Mouse (Mus musculus): ENCODE results near the gene Ssbp1. TPM values are rescaled to one million over a fixed set of nuclear protein-coding genes. Genes with fewer than 3 reads are reported as not detected.

Gene Ssbp1
- polyA plus RNA-seq (2015; fragmentation: Nextera tagmentation; extraction: Ambion mirVana), result 130 and 131 TPM in 2 replicates

DNA sequence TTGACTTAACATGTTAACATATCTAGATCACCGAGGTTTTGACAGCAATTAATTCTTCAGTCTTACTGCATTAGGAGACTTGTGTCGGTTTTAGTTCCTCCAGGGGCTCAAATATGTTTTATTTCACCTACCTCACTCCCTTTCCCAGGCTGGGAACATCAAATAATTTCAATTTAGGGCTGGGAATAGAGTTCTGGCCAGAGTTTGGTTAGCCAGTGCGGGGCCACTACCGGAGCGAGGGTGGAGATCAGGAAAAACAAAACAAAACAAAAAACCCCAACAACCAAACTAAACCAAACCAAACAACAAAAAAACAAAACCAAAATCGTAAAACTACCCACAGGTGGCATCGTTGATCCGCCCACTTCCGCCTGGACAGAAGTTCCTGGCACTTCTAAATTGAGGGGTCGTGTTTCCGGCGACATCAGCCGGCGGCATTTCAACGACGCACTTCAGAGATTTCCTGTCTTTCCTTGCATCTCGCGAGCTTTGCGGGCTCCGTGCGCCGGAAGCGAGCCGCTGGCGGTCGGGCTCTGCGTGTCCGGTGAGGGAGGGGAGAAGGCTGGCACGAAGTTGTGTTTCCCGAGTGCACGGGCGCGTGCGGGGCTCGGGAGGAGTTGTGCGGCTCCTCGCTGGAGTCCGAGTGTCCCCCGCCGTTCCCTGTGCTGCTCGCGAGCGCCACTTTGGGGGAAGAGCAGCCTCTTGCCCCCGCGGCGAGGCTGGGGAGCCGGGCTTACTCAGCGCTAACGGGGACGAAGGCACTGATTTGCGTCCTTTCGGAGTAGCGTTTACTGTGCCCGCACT, at the start of gene Ssbp1:
Ssbp1 (plus strand) TSS at position 437 of the 804 bp plus-strand sequence.
- Histone ChIP-seq H3K36me3 (peaks cover 27% of the 10 kb centered on the region), H3K9ac (peak within 1 kb of the TSS; percentile 84), H3K4me1 (peaks cover 8% of the 10 kb centered on the region), H3K4me2 (peak within 1 kb of the TSS; percentile 60), H3K27me3 (no peaks in the 10 kb centered on the region), H3K4me3 (peak within 1 kb of the TSS; percentile 82), H3K27ac (peak within 1 kb of the TSS; percentile 98), H3K9me3 (no peaks in the 10 kb centered on the region)
- ATAC-seq (ENCODE audit: insufficient number of reproducible peaks, low FRiP score, low TSS enrichment, low read depth), result peak; percentile 91
- WGBS, result under 1% methylated on average over 54 of the region's 54 CpGs

GRCm38 (mm10) chr6:40423013-40423412, 48.1 kb upstream of the Ssbp1 start:
- Histone ChIP-seq H3K9me3 (no peaks in the 10 kb centered on the region), H3K9ac (no peak overlapping the region), H3K4me1 (no peaks in the 10 kb centered on the region), H3K4me3 (no peak overlapping the region), H3K36me3 (no peaks in the 10 kb centered on the region), H3K4me2 (no peak overlapping the region), H3K27ac (no peak overlapping the region), H3K27me3 (no peaks in the 10 kb centered on the region)
- WGBS, result 79% methylated on average over 1 of the region's 1 CpGs
- no peak for ATAC-seq (ENCODE audit: insufficient number of reproducible peaks, low FRiP score, low TSS enrichment, low read depth)

DNA sequence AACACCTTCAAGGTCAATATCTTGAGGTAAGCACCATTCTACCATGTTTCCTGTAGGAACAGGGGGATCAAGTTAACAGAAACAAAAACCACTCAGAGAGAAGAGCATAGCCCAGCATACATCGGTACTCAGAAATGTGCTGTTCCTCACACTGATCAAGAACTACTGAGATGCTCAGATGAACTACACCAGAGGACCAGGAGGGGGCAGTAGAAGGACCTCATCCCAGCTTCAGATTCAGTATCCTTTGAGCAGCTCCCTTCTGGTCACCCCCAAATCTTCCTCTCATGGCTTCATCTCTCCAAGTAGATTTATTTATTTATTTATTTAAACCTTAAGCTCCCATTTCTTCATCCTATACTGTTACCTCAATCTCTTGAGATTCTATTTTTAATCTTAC, 47.4 kb upstream of the Ssbp1 start:
- Histone ChIP-seq H3K4me3 (no peak overlapping the region), H3K27ac (no peak overlapping the region), H3K36me3 (no peaks in the 10 kb centered on the region), H3K9ac (no peak overlapping the region), H3K4me1 (no peaks in the 10 kb centered on the region), H3K9me3 (no peaks in the 10 kb centered on the region), H3K27me3 (no peaks in the 10 kb centered on the region), H3K4me2 (no peak overlapping the region)
- WGBS, result 59% methylated on average over 1 of the region's 1 CpGs
- ATAC-seq (ENCODE audit: insufficient number of reproducible peaks, low FRiP score, low TSS enrichment, low read depth), result no peak

- WGBS, result 86% methylated on average over 7 of the region's 7 CpGs
- 0 out of 2 replicates have a peak, but pooled peaks cover 6% of the 10 kb centered on the region for H3K4me1 ChIP-seq
- ATAC-seq (ENCODE audit: insufficient number of reproducible peaks, low FRiP score, low TSS enrichment, low read depth), result no peak
Observed at GRCm38 (mm10) chr6:40427441-40427840, 43.7 kb upstream of the Ssbp1 start.

DNA sequence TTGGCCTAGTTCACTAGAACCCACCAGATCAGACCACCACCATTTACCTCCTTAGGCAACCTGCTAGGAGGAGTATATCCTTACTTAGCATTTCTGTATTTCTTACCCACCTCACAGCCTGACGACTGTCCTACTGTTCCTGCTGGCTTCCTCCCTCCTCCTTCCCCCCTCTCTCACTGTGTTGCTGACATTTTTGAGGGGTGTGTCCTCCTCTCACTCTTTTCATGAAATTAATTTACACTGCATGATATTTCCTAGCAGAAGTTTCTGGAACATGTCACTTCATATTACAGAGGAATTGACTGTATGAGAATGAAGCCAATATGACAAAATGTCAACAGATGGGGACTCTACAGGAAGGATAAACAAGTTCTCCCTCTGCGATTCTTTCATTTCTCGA, 42.5 kb upstream of the Ssbp1 start:
- WGBS, result 75% methylated on average over 3 of the region's 3 CpGs
- Histone ChIP-seq H3K4me3 (no peak overlapping the region), H3K9me3 (no peaks in the 10 kb centered on the region), H3K36me3 (no peaks in the 10 kb centered on the region), H3K27me3 (no peaks in the 10 kb centered on the region), H3K9ac (no peak overlapping the region), H3K4me1 (0 out of 2 replicates have a peak, but pooled peaks cover 6% of the 10 kb centered on the region), H3K4me2 (no peak overlapping the region), H3K27ac (no peak overlapping the region)
- no peak for ATAC-seq (ENCODE audit: insufficient number of reproducible peaks, low FRiP score, low TSS enrichment, low read depth)

More at GRCm38 (mm10) chr6:40427441-40427840, 43.7 kb upstream of the Ssbp1 start:
- Histone ChIP-seq H3K4me3 (no peak overlapping the region), H3K9ac (no peak overlapping the region), H3K4me2 (no peak overlapping the region), H3K9me3 (no peaks in the 10 kb centered on the region), H3K27ac (no peak overlapping the region), H3K36me3 (no peaks in the 10 kb centered on the region), H3K27me3 (no peaks in the 10 kb centered on the region)

GRCm38 (mm10) chr6:40429521-40429931, 41.6 kb upstream of the Ssbp1 start:
- Histone ChIP-seq H3K4me2 (no peak overlapping the region), H3K36me3 (no peaks in the 10 kb centered on the region), H3K9ac (no peak overlapping the region), H3K9me3 (no peaks in the 10 kb centered on the region), H3K4me1 (peaks cover 8% of the 10 kb centered on the region; the same call in 1 of the 2 replicates), H3K4me3 (no peak overlapping the region), H3K27me3 (no peaks in the 10 kb centered on the region), H3K27ac (no peak overlapping the region)
- WGBS, result 82% methylated on average over 4 of the region's 4 CpGs
- no peak for ATAC-seq (ENCODE audit: insufficient number of reproducible peaks, low FRiP score, low TSS enrichment, low read depth)

GRCm38 (mm10) chr6:40430251-40430650, 40.9 kb upstream of the Ssbp1 start:
- H3K27me3 ChIP-seq, result no peaks in the 10 kb centered on the region
- no peak for ATAC-seq (ENCODE audit: insufficient number of reproducible peaks, low FRiP score, low TSS enrichment, low read depth)
- H3K4me2 ChIP-seq, result no peak overlapping the region
- H3K9ac ChIP-seq, result no peak overlapping the region
- no peaks in the 10 kb centered on the region for H3K9me3 ChIP-seq
- H3K4me3 ChIP-seq, result no peak overlapping the region
- peaks cover 14% of the 10 kb centered on the region for H3K4me1 ChIP-seq
- no peak overlapping the region for H3K27ac ChIP-seq
- no peaks in the 10 kb centered on the region for H3K36me3 ChIP-seq
- 91% methylated on average over 3 of the region's 3 CpGs for WGBS

DNA sequence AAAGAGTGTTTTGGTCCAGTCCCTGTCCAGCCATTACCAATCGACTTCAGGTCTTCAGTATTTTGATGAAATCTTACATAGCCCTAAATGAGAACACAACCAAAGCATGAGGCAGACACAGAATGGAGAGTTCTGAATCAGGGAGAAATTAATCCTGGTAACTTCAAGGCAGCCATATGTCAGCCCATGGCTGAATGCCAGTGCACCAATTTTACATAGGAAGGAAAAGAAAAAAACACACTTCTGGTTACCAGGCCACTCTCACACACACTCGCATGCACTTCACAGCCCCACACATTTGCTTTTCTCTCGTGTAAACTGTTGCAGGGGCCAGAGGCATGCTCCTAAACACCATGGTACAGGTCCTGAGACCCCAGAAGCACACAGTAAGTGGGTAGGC, 40.3 kb upstream of the Ssbp1 start:
- Histone ChIP-seq H3K9me3 (no peaks in the 10 kb centered on the region), H3K27ac (no peak overlapping the region), H3K4me1 (peaks cover 14% of the 10 kb centered on the region), H3K4me3 (no peak overlapping the region), H3K4me2 (no peak overlapping the region), H3K9ac (no peak overlapping the region), H3K36me3 (no peaks in the 10 kb centered on the region), H3K27me3 (no peaks in the 10 kb centered on the region)
- 61% methylated on average over 3 of the region's 3 CpGs for WGBS
- no peak for ATAC-seq (ENCODE audit: insufficient number of reproducible peaks, low FRiP score, low TSS enrichment, low read depth)

DNA sequence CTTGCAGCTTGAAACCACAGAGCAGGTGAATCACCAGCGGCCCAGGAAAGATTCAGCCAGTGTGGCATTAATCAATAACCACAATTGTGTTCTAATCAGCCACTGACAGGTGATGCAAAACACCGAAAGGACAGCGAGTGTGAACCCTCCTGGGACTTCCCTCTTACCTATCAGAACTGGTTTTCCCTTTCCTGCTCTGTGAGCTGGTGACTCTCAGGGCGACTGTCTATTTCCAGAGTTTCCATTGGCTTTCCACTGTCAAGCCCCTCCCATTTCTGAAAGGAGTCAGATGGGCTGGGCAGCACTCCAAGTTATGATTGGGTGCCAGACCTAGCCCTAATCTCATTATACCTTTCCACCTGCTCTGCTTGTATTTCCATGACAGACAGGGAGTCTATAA, 39.8 kb upstream of the Ssbp1 start:
- H3K4me3 ChIP-seq, result no peak overlapping the region
- 62% methylated on average over 4 of the region's 4 CpGs for WGBS
- no peak for ATAC-seq (ENCODE audit: insufficient number of reproducible peaks, low FRiP score, low TSS enrichment, low read depth)

GRCm38 (mm10) chr6:40431812-40432211, 39.3 kb upstream of the Ssbp1 start:
- H3K27me3 ChIP-seq, result no peaks in the 10 kb centered on the region
- H3K4me2 ChIP-seq, result no peak overlapping the region
- H3K9ac ChIP-seq, result no peak overlapping the region
- no peak overlapping the region for H3K4me3 ChIP-seq
- H3K27ac ChIP-seq, result no peak overlapping the region
- no peaks in the 10 kb centered on the region for H3K36me3 ChIP-seq
- ATAC-seq (ENCODE audit: insufficient number of reproducible peaks, low FRiP score, low TSS enrichment, low read depth), result no peak
- no peaks in the 10 kb centered on the region for H3K9me3 ChIP-seq
- H3K4me1 ChIP-seq, result peaks cover 16% of the 10 kb centered on the region

More for the DNA sequence above, 39.8 kb upstream of the Ssbp1 start:
- no peak overlapping the region for H3K4me2 ChIP-seq
- peaks cover 16% of the 10 kb centered on the region for H3K4me1 ChIP-seq
- H3K9ac ChIP-seq, result no peak overlapping the region
- no peaks in the 10 kb centered on the region for H3K27me3 ChIP-seq
- no peaks in the 10 kb centered on the region for H3K9me3 ChIP-seq
- no peak overlapping the region for H3K27ac ChIP-seq
- H3K36me3 ChIP-seq, result no peaks in the 10 kb centered on the region

DNA sequence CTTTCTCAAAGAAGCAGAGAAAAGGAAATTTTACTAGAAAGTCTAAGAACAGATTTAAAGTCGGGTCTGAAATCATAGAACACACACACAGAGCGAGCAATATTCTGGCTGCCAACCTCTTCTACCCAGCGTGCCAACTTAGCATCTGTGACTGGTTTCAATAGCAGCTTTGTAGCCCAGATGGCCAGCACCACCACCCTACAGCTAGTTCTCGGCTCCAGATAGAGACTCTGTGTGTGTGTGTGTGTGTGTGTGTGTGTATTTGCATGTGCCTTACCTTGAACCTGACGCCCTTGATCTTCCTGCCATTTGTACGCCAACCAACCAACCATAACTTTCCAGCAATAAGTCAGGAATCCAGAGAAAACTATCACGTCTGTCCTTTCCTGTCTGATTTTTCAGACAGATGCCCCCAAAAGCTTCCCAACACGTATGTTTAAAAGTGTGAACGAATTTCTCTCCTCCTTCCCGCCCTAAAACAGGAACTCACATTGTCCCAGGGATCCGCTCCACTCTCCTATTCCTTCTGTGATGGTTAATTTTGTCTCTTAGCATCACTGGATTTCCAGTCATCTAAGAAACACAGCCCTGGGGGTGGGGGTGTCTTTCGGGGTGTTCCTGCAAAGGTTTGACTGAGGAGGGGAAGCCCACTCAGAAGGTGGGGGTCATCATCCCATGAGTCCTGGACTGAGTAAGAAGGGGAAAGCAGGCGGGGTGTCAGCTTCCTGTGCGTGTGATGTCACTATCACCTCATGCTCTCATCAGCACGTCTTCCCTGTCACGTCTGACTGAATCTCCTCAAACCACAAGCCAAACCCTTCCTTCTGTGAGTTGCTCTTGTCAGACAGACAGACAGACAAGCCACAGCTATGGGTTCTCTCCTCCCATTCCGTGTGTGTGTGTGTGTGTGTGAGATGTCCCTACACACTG, 38.5 kb upstream of the Ssbp1 start:
- Histone ChIP-seq H3K9ac (no peak overlapping the region), H3K36me3 (no peaks in the 10 kb centered on the region), H3K27ac (no peak overlapping the region), H3K4me1 (peaks cover 16% of the 10 kb centered on the region), H3K27me3 (0 out of 2 replicates have a peak, but pooled peaks cover 3% of the 10 kb centered on the region), H3K4me3 (no peak overlapping the region), H3K9me3 (no peaks in the 10 kb centered on the region), H3K4me2 (no peak overlapping the region)
- no peak for ATAC-seq (ENCODE audit: insufficient number of reproducible peaks, low FRiP score, low TSS enrichment, low read depth)
- WGBS, result 79% methylated on average over 17 of the region's 17 CpGs

DNA sequence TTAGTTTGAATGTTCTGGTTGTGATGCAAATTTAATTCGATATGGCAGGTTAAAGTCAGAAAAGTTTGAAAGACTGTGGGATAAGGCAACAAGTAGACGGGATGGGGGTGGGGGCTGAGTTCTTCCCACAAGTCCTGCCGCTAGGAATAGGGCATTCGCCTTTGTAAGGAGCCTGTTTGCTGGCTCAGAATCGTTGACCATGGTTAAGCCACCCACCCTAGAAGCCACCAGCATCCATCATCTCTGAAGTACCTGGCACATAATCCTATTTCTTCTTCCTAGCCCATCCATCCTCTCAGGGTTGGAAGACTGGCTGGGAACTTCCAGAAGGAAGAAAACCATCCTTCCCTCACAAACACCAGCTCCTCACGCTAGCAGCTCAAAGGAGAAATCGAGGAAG, 36.5 kb upstream of the Ssbp1 start:
- no peaks in the 10 kb centered on the region for H3K9me3 ChIP-seq
- H3K4me3 ChIP-seq, result peak overlapping the region; percentile 80
- H3K4me2 ChIP-seq, result peak overlapping the region; percentile 92
- H3K36me3 ChIP-seq, result no peaks in the 10 kb centered on the region
- H3K27ac ChIP-seq, result no peak overlapping the region
- H3K4me1 ChIP-seq, result peaks cover 16% of the 10 kb centered on the region
- 11% methylated on average over 7 of the region's 7 CpGs for WGBS
- peaks cover 12% of the 10 kb centered on the region; the same call in 1 of the 2 replicates for H3K27me3 ChIP-seq
- no peak overlapping the region for H3K9ac ChIP-seq
- ATAC-seq (ENCODE audit: insufficient number of reproducible peaks, low FRiP score, low TSS enrichment, low read depth), result no peak

All from limb, embryonic 15.5 days (tissue).